Mouse (Mus musculus) lung, embryonic 14.5 days (tissue): ENCODE results near the gene Dnah17. TPM values are rescaled to one million over a fixed set of nuclear protein-coding genes. Genes with fewer than 3 reads are reported as not detected.

ENCODE experiments used
- ATAC-seq: fragments of 200-750 bp; cut with Nextera tagmentation; 2 replicates; pipeline ENCODE4 v1.8.0; 2017; ENCODE audit warnings: mild to moderate bottlenecking, moderate TSS enrichment, moderate library complexity; ENCODE audit not compliant: insufficient read depth
- DNase-seq: peaks from one replicate; pipeline ENCODE4 v3.0.0-alpha.2; 2015
- H3K27ac ChIP-seq: fragments of 300-500 bp; sonication (generic); 2 replicates; pipeline ENCODE4 v1.5.1; 2014; ENCODE audit warnings: low read depth, mild to moderate bottlenecking, moderate library complexity
- H3K27me3 ChIP-seq: fragments of 300-500 bp; sonication (generic); 2 replicates; pipeline ENCODE4 v1.6.1; 2014; ENCODE audit warnings: low read length, control low read depth; ENCODE audit not compliant: insufficient read depth
- H3K36me3 ChIP-seq: fragments of 300-500 bp; sonication (generic); 2 replicates; pipeline ENCODE4 v1.6.1; 2014; ENCODE audit warnings: control low read depth; ENCODE audit not compliant: insufficient read depth
- H3K4me1 ChIP-seq: fragments of 300-500 bp; sonication (generic); 2 replicates; pipeline ENCODE4 v1.6.1; 2014; ENCODE audit warnings: antibody characterized with exemption, control low read depth; ENCODE audit not compliant: insufficient read depth
- H3K4me2 ChIP-seq: fragments of 300-500 bp; sonication (generic); 2 replicates; pipeline ENCODE4 v1.6.1; 2014; ENCODE audit warnings: mild to moderate bottlenecking
- H3K4me3 ChIP-seq: fragments of 300-500 bp; sonication (generic); 2 replicates; pipeline ENCODE4 v1.5.1; 2014; ENCODE audit warnings: low read depth, low read length
- H3K9ac ChIP-seq: fragments of 300-500 bp; sonication (generic); 2 replicates; pipeline ENCODE4 v1.6.1; 2014
- H3K9me3 ChIP-seq: fragments of 300-500 bp; sonication (generic); 2 replicates; pipeline ENCODE4 v1.6.1; 2016; ENCODE audit warnings: low read depth, low read length, control low read depth
- CTCF ChIP-seq: IDR thresholded peaks from 2 replicates; pipeline ENCODE4 v1.5.1; 2016; ENCODE audit warnings: antibody characterized with exemption, low read depth
- WGBS: fragments of 180-500 bp; shearing (Covaris S2); extraction: QIAGEN DNeasy Blood & Tissue Kit; methylation state at CpG from one replicate; pipeline ENCODE4 v1.1.7; 2014; 5-methylcytosine and 5-hydroxymethylcytosine counted together
- polyA plus RNA-seq: library from polyadenylated mRNA; unstranded; fragments of >200 nt; fragmentation: Nextera tagmentation; extraction: Ambion mirVana; gene quantifications from 2 replicates; pipeline ENCODE4 v1.2.1, GENCODE M21; 2014

Gene Dnah17
- polyA plus RNA-seq, 1 experiment from 2014 or later, result 0.29 TPM

DNA sequence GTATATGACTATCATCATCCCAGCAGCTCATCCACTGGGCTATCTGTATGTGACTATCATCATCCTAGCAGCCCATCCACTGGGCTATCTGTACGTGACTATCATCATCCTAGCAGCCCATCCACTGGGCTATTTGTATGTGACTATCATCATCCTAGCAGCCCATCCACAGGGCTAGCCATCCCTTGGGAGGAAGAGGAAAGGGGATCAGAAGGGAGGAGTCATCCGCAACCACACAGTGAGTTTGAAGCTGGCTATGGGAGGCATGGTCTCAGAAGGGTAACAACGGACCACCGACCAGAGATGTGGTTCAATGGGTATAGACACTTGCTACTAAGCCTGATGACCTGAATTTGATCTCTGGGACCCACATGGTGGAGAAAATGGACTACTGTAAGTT, 14.7 kb upstream of the Dnah17 start:
- TF ChIP-seq CTCF, result no peak
- DNase-seq, result no peak

GRCm38 (mm10) chr11:118143731-118144130, 13.3 kb upstream of the Dnah17 start:
- H3K9me3 ChIP-seq, result no peaks in the 10 kb centered on the region

More for the DNA sequence above, 14.7 kb upstream of the Dnah17 start:
- no peaks in the 10 kb centered on the region for H3K27me3 ChIP-seq
- ATAC-seq, result no peak
- H3K27ac ChIP-seq, result no peak overlapping the region
- no peak overlapping the region for H3K4me2 ChIP-seq
- H3K4me3 ChIP-seq, result no peak overlapping the region
- no peak overlapping the region for H3K9ac ChIP-seq
- 92% methylated on average over 4 of the region's 4 CpGs for WGBS
- H3K4me1 ChIP-seq, result no peaks in the 10 kb centered on the region
- no peaks in the 10 kb centered on the region for H3K36me3 ChIP-seq
- no peaks in the 10 kb centered on the region for H3K9me3 ChIP-seq

DNA sequence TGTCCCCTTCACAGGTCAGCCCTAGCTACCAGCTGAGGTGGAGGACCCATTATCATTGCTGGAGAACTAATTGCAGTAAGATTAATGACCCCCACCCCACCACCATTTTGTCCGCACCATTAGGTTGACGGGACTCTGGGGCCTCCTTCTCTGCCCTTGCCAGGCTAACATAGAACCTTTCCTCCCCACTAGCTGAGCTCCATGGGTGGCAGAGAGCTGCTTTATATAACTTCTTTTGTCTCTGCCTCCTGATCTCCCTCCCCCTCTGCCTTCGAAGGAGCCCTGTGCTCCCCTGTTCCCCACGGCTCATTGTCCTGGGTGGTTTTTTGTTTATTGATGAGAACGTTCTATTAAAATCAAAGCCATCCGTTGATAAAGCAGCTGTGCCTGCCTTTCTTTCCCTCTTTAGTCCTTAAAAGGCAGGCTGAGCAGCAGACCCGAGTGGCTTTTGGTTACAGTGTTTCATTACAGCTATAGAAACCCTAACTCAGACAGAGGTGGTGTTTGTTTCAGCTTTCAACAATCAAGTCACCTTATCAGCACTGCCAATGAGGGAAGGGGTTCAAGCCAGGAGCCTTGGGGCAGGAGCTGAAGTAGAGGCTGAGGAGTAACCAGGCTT, 12.2 kb upstream of the Dnah17 start:
- ATAC-seq, result no peak
- H3K27ac ChIP-seq, result no peak overlapping the region

More at GRCm38 (mm10) chr11:118143731-118144130, 13.3 kb upstream of the Dnah17 start:
- no peaks in the 10 kb centered on the region for H3K4me1 ChIP-seq
- no peak for ATAC-seq
- H3K9ac ChIP-seq, result no peak overlapping the region
- no peak for TF ChIP-seq CTCF
- 85% methylated on average over 4 of the region's 4 CpGs for WGBS
- no peaks in the 10 kb centered on the region for H3K27me3 ChIP-seq
- DNase-seq, result no peak
- no peak overlapping the region for H3K4me3 ChIP-seq
- H3K36me3 ChIP-seq, result no peaks in the 10 kb centered on the region
- H3K27ac ChIP-seq, result no peak overlapping the region
- H3K4me2 ChIP-seq, result no peak overlapping the region

DNA sequence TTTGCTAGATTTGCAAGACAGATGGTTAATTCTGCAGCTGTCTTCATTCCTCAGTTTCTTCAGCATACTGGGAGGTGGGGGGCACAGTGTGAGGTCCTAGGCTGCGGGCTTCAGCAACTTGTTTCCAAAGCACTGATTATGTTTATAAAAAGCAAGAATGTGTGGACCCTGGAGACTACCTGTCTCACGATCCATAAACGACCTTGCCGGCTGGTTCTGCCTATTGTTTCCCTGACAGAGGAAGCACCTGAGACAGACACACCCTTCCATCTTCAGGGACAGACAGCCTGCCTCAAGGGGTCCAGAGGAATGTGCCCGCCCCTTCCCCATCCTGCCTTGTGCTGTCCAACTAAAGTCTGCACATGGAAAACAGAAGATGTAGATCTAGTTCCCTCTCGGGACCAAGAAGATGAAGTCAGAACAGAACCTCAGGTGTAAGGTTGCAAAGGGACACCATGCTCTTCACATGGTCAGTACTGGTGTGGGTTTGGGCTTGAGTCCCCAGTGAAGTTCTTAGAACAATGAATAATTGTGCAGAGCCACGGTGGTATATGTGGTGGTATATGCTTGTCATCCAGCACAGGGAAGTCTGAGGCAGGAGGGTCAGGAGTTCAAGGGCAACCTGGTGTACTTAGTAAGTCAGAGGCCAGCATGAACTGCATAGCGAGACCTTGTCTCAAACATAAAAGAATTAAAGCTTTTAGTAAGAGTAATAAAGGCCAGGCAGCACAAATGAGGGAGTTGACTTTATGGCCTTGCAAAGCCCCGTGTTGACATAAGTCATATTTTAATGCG, 10.5 kb upstream of the Dnah17 start:
- no peak for TF ChIP-seq CTCF
- H3K9ac ChIP-seq, result no peak overlapping the region
- WGBS, result 52% methylated on average over 10 of the region's 10 CpGs
- no peaks in the 10 kb centered on the region for H3K4me1 ChIP-seq
- DNase-seq (no peak), ATAC-seq (no peak)
- H3K4me2 ChIP-seq, result no peak overlapping the region
- H3K27me3 ChIP-seq, result no peaks in the 10 kb centered on the region
- H3K36me3 ChIP-seq, result no peaks in the 10 kb centered on the region
- H3K4me3 ChIP-seq, result no peak overlapping the region
- H3K9me3 ChIP-seq, result no peaks in the 10 kb centered on the region
- no peak overlapping the region for H3K27ac ChIP-seq

More for the DNA sequence above, 12.2 kb upstream of the Dnah17 start:
- no peak overlapping the region for H3K4me2 ChIP-seq
- H3K9me3 ChIP-seq, result no peaks in the 10 kb centered on the region
- WGBS, result 28% methylated on average over 7 of the region's 7 CpGs
- DNase-seq, result no peak
- TF ChIP-seq CTCF, result no peak
- no peaks in the 10 kb centered on the region for H3K36me3 ChIP-seq
- H3K27me3 ChIP-seq, result no peaks in the 10 kb centered on the region
- H3K9ac ChIP-seq, result no peak overlapping the region
- no peaks in the 10 kb centered on the region for H3K4me1 ChIP-seq
- no peak overlapping the region for H3K4me3 ChIP-seq

DNA sequence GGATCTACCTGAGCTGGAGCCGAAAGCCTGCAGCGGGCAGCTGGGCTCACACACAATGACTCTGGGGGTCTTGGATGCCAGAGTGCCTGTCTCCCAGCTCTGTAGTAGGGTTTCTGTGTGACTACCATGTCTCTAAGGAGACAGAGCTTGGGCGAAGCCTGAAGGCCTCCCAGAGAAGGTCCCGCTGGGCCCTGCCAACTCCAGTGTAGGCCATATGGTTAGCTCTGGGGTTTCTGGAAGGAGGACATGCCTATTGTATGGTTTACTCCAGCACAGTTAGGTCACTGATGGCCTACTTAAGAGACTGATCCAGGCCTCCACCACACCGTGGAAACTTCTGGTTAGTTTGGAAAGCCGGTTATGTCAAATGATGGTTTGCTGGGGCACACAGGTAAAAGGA, 7.9 kb upstream of the Dnah17 start:
- WGBS, result 97% methylated on average over 6 of the region's 6 CpGs
- H3K27ac ChIP-seq, result no peak overlapping the region
- no peak overlapping the region for H3K4me3 ChIP-seq
- no peaks in the 10 kb centered on the region for H3K27me3 ChIP-seq
- ATAC-seq (no peak), DNase-seq (no peak)
- H3K9me3 ChIP-seq, result no peaks in the 10 kb centered on the region
- H3K36me3 ChIP-seq, result no peaks in the 10 kb centered on the region
- no peak overlapping the region for H3K4me2 ChIP-seq
- H3K4me1 ChIP-seq, result peaks cover 11% of the 10 kb centered on the region; the same call in 1 of the 2 replicates
- no peak for TF ChIP-seq CTCF
- H3K9ac ChIP-seq, result no peak overlapping the region

DNA sequence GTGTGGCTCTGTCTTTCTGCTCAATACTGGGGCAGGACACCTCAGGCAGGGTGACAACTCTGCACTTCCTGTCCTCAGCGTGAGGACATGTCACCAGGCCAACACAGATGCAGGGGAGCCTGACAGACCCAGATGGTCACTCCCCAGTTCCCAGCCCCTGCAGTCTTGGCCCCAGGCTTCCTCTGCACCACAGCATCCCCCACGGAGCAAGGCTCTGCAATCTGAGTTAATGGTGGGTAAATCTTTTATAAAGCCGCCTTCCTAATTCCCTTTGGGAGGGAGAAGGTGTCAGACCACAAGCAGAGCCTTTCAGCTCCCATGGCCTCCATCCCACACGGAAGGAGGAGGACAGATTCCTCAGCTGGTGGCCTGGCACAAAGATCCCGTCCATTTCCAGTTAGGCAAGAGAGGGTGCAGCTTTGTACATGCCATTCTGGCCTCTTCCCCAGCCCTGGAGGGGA, 5.8 kb upstream of the Dnah17 start:
- H3K4me2 ChIP-seq, result no peak overlapping the region
- peaks cover 11% of the 10 kb centered on the region; the same call in 1 of the 2 replicates for H3K4me1 ChIP-seq
- WGBS, result 44% methylated on average over 5 of the region's 5 CpGs
- no peaks in the 10 kb centered on the region for H3K9me3 ChIP-seq
- H3K9ac ChIP-seq, result no peak overlapping the region
- no peaks in the 10 kb centered on the region for H3K36me3 ChIP-seq
- no peak overlapping the region for H3K4me3 ChIP-seq
- H3K27me3 ChIP-seq, result no peaks in the 10 kb centered on the region
- no peak overlapping the region for H3K27ac ChIP-seq
- DNase-seq (no peak), ATAC-seq (no peak)
- TF ChIP-seq CTCF, result no peak

- Histone ChIP-seq H3K4me3 (no peak overlapping the region), H3K27me3 (no peaks in the 10 kb centered on the region), H3K27ac (no peak overlapping the region), H3K9me3 (no peaks in the 10 kb centered on the region), H3K4me2 (no peak overlapping the region), H3K36me3 (no peaks in the 10 kb centered on the region), H3K4me1 (peaks cover 11% of the 10 kb centered on the region; the same call in 1 of the 2 replicates), H3K9ac (no peak overlapping the region)
- no peak for TF ChIP-seq CTCF
- no peak for ATAC-seq
- 29% methylated on average over 6 of the region's 6 CpGs for WGBS
- peak; percentile 27 for DNase-seq
These were observed 4.8 kb upstream of the Dnah17 start for GRCm38 (mm10) chr11:118135271-118135670.
